Mouse (Mus musculus) c-Kit-positive CD71-positive TER-119-negative erythroid progenitor cells, embryonic 14.5 days (primary cell): ENCODE data around the gene Glo1.
"Not testable (repeated sequence)": the region's sequence is repeated elsewhere in the genome, so short reads cannot be mapped to it uniquely, and the experiment has no call there.

Source experiments
- DNase-seq: peaks from one replicate; pipeline ENCODE4 v3.0.0-alpha.2; 2013; ENCODE audit warnings: low read depth

Glo1 gene

GRCm38 (mm10) chr17:30626719-30627118, at the start of gene Glo1:
TSS of gene Glo1 (minus strand) at chr17:30626871.
- DNase-seq = not testable (repeated sequence)

DNA sequence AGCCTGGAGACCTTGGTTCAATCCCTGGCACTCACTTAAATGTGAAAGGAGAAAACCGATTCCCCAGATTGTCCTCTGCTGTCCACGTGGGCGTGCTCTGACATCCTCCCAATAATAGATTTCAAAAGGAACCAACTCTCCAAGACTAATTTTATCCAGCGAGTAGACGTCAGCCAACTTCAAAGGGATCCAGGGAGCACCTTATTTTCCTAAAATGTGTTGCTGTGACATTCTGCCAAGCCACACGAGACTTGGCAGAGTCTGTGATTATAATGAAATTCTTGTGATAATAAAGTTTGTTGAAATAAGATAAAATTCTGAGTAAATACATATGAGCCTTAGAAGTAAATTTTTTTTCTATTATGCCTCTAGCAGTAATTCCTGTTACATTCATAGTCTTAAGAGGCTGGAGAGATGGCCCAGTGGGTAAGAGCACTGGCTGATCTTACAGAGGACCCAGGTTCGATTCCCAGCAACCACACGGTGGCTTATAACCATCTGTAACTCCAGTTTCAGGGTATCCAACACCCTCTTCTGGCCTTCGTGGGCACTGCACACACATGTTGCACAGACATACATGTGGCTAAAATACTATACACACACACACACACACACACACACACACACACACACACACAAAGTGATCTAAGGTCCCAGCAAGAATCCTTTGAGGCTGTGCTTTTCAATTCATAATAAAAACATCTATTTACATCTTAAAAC, 48.5 kb upstream of the Glo1 start:
- no peak for DNase-seq

DNA sequence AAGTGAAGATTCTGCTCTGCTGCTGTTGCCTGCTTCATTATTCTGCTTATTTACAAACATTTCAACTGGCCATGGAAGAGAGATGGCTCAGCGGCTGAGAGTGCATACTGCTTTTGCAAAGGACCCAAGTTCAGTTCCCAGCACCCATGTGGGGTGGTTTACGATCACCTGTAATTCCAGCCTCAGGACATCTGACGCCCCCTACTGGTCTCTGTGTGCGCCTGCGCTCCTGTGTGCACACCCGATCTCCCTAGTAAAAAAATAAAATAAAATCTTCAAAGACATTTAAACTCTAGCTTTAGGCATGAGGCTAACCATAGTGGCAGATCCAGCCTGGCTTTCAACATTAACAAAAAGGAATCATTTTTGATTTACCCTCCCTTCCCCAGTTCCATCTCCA, 46.4 kb upstream of the Glo1 start:
- DNase-seq = no peak

- no peak for DNase-seq
Observed at GRCm38 (mm10) chr17:30672556-30672955, 45.9 kb upstream of the Glo1 start.

- no peak for DNase-seq
Observed at GRCm38 (mm10) chr17:30664856-30665255, 38.2 kb upstream of the Glo1 start.

- DNase-seq = no peak
Observed at GRCm38 (mm10) chr17:30663170-30663569, 36.5 kb upstream of the Glo1 start.

DNA sequence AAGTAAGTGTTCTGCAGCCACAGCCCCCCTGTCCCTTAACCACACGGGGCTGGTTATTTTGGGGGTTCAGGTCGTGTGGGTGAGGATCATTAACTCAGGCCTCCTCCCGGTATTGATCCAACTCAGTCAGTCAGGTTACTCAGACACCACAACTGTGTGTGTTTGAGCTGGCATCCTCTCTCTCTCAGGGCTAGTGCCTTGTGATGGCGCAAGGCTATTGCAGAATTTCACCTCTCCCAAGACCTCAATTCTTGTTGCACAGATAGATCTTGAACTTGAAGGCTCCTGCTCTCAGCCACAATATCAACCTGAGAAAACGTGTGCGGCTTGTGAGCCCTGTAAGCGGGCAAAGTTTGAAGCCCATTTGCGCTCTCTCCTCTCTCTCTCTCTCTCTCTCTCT, 35.5 kb upstream of the Glo1 start:
- DNase-seq = no peak

- peak; percentile 27 for DNase-seq
Observed at GRCm38 (mm10) chr17:30658152-30658544, 31.5 kb upstream of the Glo1 start.

DNA sequence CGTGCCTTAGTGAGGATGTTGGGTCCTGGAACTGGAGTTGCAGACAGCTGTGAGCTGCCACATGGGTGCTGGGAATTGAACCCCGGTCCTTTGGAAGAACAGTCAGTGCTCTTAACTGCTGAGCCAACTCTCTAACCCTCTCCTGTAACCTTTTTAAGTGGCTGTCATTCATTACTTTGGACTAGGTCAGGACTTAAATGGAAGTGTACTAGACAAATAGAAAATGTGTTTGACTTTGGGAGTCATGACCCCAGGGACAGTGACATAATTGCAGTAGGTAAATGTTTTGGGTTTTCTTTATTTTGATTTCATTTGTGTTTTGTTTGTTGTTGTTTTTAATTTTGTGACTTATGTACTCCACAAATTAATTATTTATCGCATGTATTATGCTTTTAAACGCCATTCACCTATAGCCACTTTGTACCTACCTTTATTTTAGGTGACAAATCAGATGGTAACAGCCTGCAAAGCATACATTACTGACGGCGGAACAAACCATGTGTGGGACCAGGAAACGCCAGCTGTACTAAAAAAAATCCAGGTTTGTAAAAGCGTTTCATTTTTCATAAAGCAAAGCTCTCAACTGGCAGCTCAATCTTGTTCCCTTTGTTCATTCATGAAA, 31.0 kb upstream of the Glo1 start:
- DNase-seq = no peak

- DNase-seq = no peak
Observed at GRCm38 (mm10) chr17:30653010-30653409, 26.3 kb upstream of the Glo1 start.

DNA sequence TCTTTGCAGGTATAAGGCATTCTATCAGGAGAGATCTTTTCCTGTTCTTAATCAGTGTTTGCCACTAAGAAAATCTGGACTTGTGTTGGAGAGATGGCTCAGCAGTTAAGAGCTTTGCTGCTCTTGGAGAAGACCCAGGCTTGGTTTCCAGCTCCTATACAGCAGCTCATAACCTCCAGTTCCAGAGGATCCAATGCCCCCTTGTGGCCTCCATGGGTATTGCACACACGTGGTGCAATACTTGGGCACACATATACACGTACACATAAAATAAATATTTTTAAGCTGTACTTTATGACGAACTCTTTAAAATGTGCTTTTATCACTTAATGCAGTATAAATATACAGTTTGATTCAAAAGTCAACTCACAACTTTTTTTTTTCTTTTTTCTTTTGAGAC, 22.1 kb upstream of the Glo1 start:
- no peak for DNase-seq

- no peak for DNase-seq
Observed at GRCm38 (mm10) chr17:30640896-30641295, 14.2 kb upstream of the Glo1 start.

DNA sequence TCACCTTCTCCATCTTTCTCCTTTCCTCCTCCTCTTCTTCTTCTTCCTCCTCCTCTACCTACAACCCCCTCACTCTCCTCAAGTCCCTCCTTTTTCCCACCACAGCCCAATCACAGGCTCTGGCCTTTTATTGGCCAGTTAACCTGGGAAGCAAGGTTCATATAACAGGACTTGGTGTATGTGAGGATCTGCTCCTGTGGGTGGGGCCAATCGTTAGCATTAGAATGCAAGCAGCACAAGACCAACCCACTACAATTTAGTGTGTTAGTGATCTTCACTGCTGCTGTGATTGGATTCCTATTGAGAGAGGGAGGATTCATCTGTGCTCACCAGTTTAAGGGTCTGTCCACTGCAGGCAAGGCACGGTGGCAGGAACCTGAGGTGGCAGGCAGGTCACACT, 12.3 kb upstream of the Glo1 start:
- DNase-seq = no peak

DNA sequence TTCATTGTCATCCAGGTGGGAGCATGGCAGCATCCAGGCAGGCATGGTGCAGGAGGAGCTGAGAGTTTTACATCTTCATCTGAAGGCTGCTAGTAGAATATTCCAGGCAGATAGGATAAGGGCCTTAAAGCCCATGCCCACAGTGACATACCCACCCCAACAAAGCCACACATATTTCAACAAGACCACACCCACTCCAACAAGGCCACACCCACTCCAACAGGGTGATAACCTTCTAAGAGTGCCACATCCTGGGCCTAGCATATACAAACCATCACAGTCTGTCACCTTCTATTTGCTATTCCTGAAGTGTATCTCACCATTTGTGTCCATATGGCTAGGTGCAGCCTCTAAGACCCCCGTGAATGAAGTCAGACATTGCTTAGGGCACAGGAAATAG, 11.0 kb upstream of the Glo1 start:
- DNase-seq = no peak

DNA sequence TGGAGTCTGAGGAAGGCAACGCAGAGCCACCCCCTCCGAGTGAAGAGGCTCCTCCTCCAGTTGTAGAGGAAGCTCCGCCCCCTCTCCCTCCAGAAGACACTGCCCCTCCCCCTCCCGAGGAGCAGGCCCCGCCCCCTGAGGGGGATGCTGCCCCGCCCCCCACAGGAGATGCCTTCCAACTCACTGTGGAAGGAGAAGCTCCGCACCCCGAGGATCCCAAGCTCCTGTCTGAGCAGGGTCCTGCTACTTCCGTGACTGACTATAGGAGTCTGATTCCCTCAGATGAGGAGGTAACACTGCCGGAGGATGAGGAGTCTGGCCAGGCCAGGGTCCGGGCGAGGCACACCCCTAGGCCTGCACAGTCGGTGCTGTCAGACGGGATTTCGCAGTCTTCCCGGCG, 8.7 kb upstream of the Glo1 start:
- no peak for DNase-seq

GRCm38 (mm10) chr17:30624132-30624531, 2.5 kb downstream of the Glo1 start, which contains the start of gene Dnah8:
TSS of gene Dnah8 (plus strand) at chr17:30624354.
- not testable (repeated sequence) for DNase-seq

GRCm38 (mm10) chr17:30623200-30623599, 3.5 kb downstream of the Glo1 start:
- DNase-seq = no peak

- DNase-seq = no peak
Observed at GRCm38 (mm10) chr17:30621450-30621849, 5.2 kb downstream of the Glo1 start.

DNA sequence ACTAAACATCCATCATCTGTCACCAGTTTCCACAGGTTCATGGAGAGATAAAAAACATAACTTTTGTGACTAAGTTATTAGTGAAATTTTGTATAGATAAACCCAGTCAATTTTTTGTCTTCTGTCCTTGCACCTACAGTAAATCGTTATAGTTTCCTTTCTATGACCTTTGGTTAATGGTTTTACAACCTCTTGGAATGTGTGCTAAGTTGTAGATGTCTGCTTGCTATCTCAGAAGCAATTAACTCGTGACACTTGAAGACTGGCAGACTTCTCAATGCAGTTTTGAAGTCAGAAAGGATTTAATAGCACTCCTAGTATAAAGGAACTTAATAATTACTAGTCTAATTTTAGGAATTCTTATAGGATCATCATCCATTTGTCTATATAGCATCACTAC, 6.1 kb downstream of the Glo1 start:
- no peak for DNase-seq

GRCm38 (mm10) chr17:30619153-30619552, 7.5 kb downstream of the Glo1 start:
- no peak for DNase-seq

DNA sequence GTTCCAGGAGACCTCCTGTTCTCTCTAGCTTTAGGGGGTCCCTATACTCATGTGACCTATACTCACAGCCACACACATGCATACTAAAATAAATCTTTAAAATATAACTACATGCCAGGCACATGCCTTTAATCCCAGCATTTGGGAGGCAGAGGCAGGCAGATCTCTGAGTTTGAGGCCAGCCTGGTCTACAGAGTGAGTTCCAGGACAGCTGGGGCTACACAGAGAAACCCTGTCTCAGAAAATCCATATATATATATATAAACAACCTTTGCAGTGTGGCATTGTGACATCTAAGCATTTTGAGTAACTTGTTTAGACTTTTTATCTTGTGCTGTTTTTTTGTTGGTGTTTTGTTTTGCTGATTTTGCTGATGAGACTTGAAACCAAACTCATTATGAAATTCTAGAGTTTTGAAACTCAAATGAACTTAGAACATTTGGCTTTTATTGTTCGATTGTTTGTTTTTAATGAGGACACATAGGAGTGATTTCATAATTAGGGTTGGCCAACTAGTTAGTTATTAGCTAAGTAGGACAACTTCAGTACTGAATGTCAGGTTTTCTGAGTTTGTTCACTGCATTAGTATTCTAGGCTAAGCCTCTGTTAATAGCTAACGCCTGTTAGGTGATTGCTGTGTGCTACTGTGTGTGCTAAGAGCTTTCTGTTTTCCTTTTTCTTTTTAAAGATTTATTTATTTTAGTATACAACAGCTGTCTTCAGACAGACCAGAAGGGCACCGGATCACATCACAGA, 8.4 kb downstream of the Glo1 start:
- no peak for DNase-seq

- DNase-seq = peak; percentile 75
Observed at GRCm38 (mm10) chr17:30616203-30616602, 10.5 kb downstream of the Glo1 start.

DNA sequence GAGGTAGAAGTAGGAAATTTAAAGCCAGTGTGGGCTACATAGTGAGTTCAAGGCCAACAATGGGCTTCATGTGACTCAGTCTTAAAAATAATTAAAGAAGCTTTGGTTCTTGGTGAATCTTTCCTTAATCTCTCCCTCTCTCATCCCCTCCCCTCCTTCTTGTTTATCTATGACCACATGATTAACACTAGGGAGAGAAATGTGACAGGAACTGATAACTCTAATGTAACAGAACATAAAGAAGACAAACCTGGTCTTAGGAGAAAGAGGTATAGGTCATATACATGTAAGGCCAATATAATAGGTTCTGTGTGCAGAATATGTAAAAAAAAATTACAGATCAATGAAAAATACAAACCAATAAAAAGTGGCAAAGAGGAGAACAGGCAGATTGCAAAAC, 13.3 kb downstream of the Glo1 start:
- peak; percentile 76 for DNase-seq
